Mouse (Mus musculus): Measurements from ENCODE around the gene Ltbp4. TPM values are rescaled to one million over a fixed set of nuclear protein-coding genes. Genes with fewer than 3 reads are reported as not detected.

The Ltbp4 gene
- total and polyA plus RNA-seq, 3 experiments: 2.9 to 14.2 TPM; not detected in 1

DNA sequence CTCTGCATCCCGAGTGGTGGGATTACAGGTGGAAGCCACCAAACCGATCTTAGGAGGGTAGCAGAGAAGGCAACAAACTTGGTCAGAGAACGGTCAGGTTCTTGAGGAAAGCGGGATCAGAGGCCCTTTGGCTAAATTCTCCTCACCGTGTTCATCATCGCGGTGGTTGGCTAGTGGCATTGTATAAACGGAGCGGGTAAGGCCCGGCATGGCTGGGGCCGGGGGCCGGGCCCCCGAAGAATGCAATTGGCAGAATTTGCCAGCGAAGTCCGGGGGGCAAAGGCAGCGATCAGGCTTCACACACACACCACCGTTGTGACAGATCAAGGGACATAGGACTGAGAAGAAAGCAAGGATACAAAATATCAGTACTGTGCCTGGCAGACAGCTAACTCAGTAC is 7.5 kb downstream of the Ltbp4 start:
- Histone ChIP-seq H3K4me1 (ENCODE audit: control insufficient read depth in 1 of 2, insufficient read depth in 2 of 2, low read length in 2 of 2) (peaks cover 0 to 11% of the 10 kb centered on the region in 2 experiments; a peak in 2 of 4 replicates), H3K36me3 (ENCODE audit: control insufficient read depth in 1 of 2, insufficient read depth in 2 of 2, low read length in 2 of 2) (peaks cover 0 to 2% of the 10 kb centered on the region in 2 experiments; a peak in 2 of 4 replicates), H3K79me2 (ENCODE audit: control insufficient read depth, insufficient read depth, low read length, poor library complexity) (peaks cover 7% of the 10 kb centered on the region; the same call in 1 of the 2 replicates), H3K27ac (ENCODE audit: control insufficient read depth, low read depth, low read length) (peak overlapping the region; percentile 17), H3K9me3 (replicated peaks; ENCODE audit: insufficient read depth, low read length) (no peaks in the 10 kb centered on the region), H3K9ac (ENCODE audit: control insufficient read depth, low read depth, low read length, poor library complexity, severe bottlenecking) (peak overlapping the region; percentile 76), H3K4me3 (ENCODE audit: control insufficient read depth in 1 of 2, insufficient read depth in 1 of 2, low read depth in 2 of 2, low read length in 2 of 2) (peak overlapping the region; percentile 45 to 68), H3K27me3 (ENCODE audit: control insufficient read depth in 1 of 2, insufficient read depth in 2 of 2, low read length in 2 of 2) (no peaks in the 10 kb centered on the region)
- TF ChIP-seq HCFC1 (IDR thresholded peaks at IDR 0.05; ENCODE audit: low read depth, low read length): no peak
- no peak for TF ChIP-seq E2F4 (IDR thresholded peaks at IDR 0.05; ENCODE audit: borderline replicate concordance, low read depth, low read length)
- no peak for TF ChIP-seq ZMIZ1 (IDR thresholded peaks at IDR 0.05; ENCODE audit: low read depth, low read length)
- no peak for TF ChIP-seq MAZ (IDR thresholded peaks at IDR 0.05; ENCODE audit: low read depth, low read length)
- TF ChIP-seq ZKSCAN1 (IDR thresholded peaks at IDR 0.05; ENCODE audit: low read depth, low read length): no peak
- no peak for TF ChIP-seq SMC3 (IDR thresholded peaks at IDR 0.05; ENCODE audit: low read depth, low read length)
- TF ChIP-seq MAX (IDR thresholded peaks at IDR 0.05; ENCODE audit: low read length): no peak
- TF ChIP-seq RAD21 (IDR thresholded peaks at IDR 0.05; ENCODE audit: low read depth, low read length): no peak
- TF ChIP-seq ZNF384 (IDR thresholded peaks at IDR 0.05; ENCODE audit: low read depth, low read length): no peak
- no peak for TF ChIP-seq MXI1 (IDR thresholded peaks at IDR 0.05; ENCODE audit: low read depth, low read length)
- TF ChIP-seq POLR2AphosphoS2 (IDR thresholded peaks at IDR 0.05; ENCODE audit: low read length): no peak
- no peak for TF ChIP-seq UBTF (IDR thresholded peaks at IDR 0.05; ENCODE audit: borderline replicate concordance, insufficient read depth, low read depth, low read length)
- no peak for TF ChIP-seq CHD1 (IDR thresholded peaks at IDR 0.05; ENCODE audit: low read depth, low read length)
- TF ChIP-seq TAL1 (IDR thresholded peaks at IDR 0.05; ENCODE audit: low read length): no peak
- no peak for TF ChIP-seq MYC (IDR thresholded peaks at IDR 0.05; ENCODE audit: low read depth, low read length)
- no peak for TF ChIP-seq EP300 (IDR thresholded peaks at IDR 0.05; ENCODE audit: low read depth in 1 of 2, low read length in 2 of 2)
- TF ChIP-seq RCOR1 (IDR thresholded peaks at IDR 0.05; ENCODE audit: low read depth, low read length): no peak
- peak; percentile 57 for DNase-seq (ENCODE audit: low read depth, low spot score)

DNA sequence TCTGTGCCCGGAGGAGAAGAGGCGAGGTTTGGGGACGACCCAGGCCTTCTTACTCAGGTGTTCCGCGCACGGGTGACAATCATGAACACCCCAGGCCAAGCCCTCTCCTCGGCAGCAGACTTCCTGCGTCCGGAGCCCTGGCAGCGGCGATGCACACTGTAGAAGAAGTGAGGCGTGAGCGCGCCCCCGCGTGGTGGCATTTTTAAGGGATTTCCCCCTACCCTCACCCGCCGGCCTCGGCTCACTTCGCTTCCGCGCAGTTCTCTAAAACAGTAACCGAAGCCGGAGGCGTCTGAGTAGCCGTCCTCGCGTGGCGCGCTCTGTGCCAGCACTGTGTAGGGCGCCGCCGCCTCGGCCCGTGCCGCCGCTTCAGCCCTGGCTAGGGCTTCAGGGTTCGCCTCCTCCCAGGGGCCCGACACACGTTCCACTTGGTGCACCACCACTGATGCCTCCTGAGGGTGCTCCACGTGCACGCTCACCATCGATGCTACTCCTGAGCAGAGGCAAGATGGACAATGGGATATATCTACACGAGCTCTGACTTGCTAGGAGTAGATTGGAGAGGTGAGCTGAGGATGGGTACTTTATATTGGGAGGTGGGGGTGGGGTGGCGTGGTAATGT is 8.1 kb downstream of the Ltbp4 start:
- H3K36me3 ChIP-seq (ENCODE audit: control insufficient read depth in 1 of 2, insufficient read depth in 2 of 2, low read length in 2 of 2): peaks cover 0 to 2% of the 10 kb centered on the region in 2 experiments; a peak in 2 of 4 replicates
- H3K9ac ChIP-seq (ENCODE audit: control insufficient read depth, low read depth, low read length, poor library complexity, severe bottlenecking): peak overlapping the region; percentile 76
- peak overlapping the region; percentile 1; the same call in 1 of the 2 replicates for H3K27ac ChIP-seq (ENCODE audit: control insufficient read depth, low read depth, low read length)
- H3K27me3 ChIP-seq (ENCODE audit: control insufficient read depth in 1 of 2, insufficient read depth in 2 of 2, low read length in 2 of 2): no peaks in the 10 kb centered on the region
- H3K9me3 ChIP-seq (replicated peaks; ENCODE audit: insufficient read depth, low read length): no peaks in the 10 kb centered on the region
- peaks cover 0 to 9% of the 10 kb centered on the region in 2 experiments; a peak in 2 of 4 replicates for H3K4me1 ChIP-seq (ENCODE audit: control insufficient read depth in 1 of 2, insufficient read depth in 2 of 2, low read length in 2 of 2)
- DNase-seq (ENCODE audit: low read depth, low spot score): peak; percentile 92
- H3K79me2 ChIP-seq (ENCODE audit: control insufficient read depth, insufficient read depth, low read length, poor library complexity): peaks cover 7% of the 10 kb centered on the region; the same call in 1 of the 2 replicates
- H3K4me3 ChIP-seq (ENCODE audit: control insufficient read depth in 1 of 2, insufficient read depth in 1 of 2, low read depth in 2 of 2, low read length in 2 of 2): peak overlapping the region; percentile 45 to 68
- TF ChIP-seq USF1 (IDR thresholded peaks at IDR 0.05; ENCODE audit: low read depth, low read length): no peak
- peak; percentile 49 to 54; a peak in 1 of 4 replicates for TF ChIP-seq POLR2A (IDR thresholded peaks at IDR 0.05; ENCODE audit: control insufficient read depth in 1 of 2, insufficient read depth in 1 of 2, low read depth in 1 of 2, low read length in 2 of 2, poor library complexity in 1 of 2)
- no peak for TF ChIP-seq JUND (IDR thresholded peaks at IDR 0.05; ENCODE audit: low read depth, low read length)
- TF ChIP-seq HCFC1 (IDR thresholded peaks at IDR 0.05; ENCODE audit: low read depth, low read length): peak; percentile 32; the same call in 1 of the 2 replicates
- no peak for TF ChIP-seq USF2 (IDR thresholded peaks at IDR 0.05; ENCODE audit: borderline replicate concordance in 1 of 2, insufficient read depth in 1 of 2, low read depth in 1 of 2, low read length in 2 of 2)
- no peak for TF ChIP-seq GABPA (IDR thresholded peaks at IDR 0.05; ENCODE audit: low read depth, low read length)
- TF ChIP-seq ZKSCAN1 (IDR thresholded peaks at IDR 0.05; ENCODE audit: low read depth, low read length): no peak
- TF ChIP-seq GATA1 (IDR thresholded peaks at IDR 0.05; ENCODE audit: low read depth, low read length): no peak
- TF ChIP-seq MYC (IDR thresholded peaks at IDR 0.05; ENCODE audit: low read depth, low read length): no peak; the same call in 1 of the 2 replicates
- 0 out of 2 replicates have a peak, but pooled peaks have one; percentile 23 for TF ChIP-seq POLR2AphosphoS2 (IDR thresholded peaks at IDR 0.05; ENCODE audit: low read length)
- TF ChIP-seq TCF12 (IDR thresholded peaks at IDR 0.05; ENCODE audit: low read depth, low read length): peak; percentile 48; the same call in 1 of the 2 replicates
- no peak for TF ChIP-seq MAFK (IDR thresholded peaks at IDR 0.05; ENCODE audit: borderline replicate concordance, low read depth, low read length)
- TF ChIP-seq ZC3H11A (IDR thresholded peaks at IDR 0.05; ENCODE audit: low read depth, low read length): no peak
- TF ChIP-seq SIN3A (IDR thresholded peaks at IDR 0.05; ENCODE audit: low read length): peak; percentile 59
- peak; percentile 25; the same call in 1 of the 2 replicates for TF ChIP-seq ELF1 (IDR thresholded peaks at IDR 0.05; ENCODE audit: low read depth, low read length)
- peak; percentile 56 to 85 (median 83); a peak in 5 of 6 replicates for TF ChIP-seq CTCF (IDR thresholded peaks at IDR 0.05 in 2 of 3, conservative IDR thresholded peaks at IDR 0.05 in 1 of 3; ENCODE audit: control insufficient read depth in 1 of 3, insufficient read depth in 1 of 3, low read depth in 2 of 3, low read length in 3 of 3, poor library complexity in 1 of 3, severe bottlenecking in 1 of 3)
- TF ChIP-seq ZNF384 (IDR thresholded peaks at IDR 0.05; ENCODE audit: low read depth, low read length): no peak
- no peak for TF ChIP-seq RCOR1 (IDR thresholded peaks at IDR 0.05; ENCODE audit: low read depth, low read length)
- no peak; the same call in 1 of the 2 replicates for TF ChIP-seq MAZ (IDR thresholded peaks at IDR 0.05; ENCODE audit: low read depth, low read length)
- 0 out of 2 replicates have a peak, but pooled peaks have one; percentile 69 for TF ChIP-seq UBTF (IDR thresholded peaks at IDR 0.05; ENCODE audit: borderline replicate concordance, insufficient read depth, low read depth, low read length)
